Mouse (Mus musculus): ENCODE results near the gene Mri1. TPM values are rescaled to one million over a fixed set of nuclear protein-coding genes. Genes with fewer than 3 reads are reported as not detected.

The Mri1 gene
- polyA plus RNA-seq, 1 experiment: 22.8 TPM

GRCm38 (mm10) chr8:84218143-84218542 is 39.0 kb downstream of the Mri1 start:
- Histone ChIP-seq H3K4me3 (no peak overlapping the region), H3ac (ENCODE audit: control insufficient read depth, insufficient read length) (no peak overlapping the region), H3K79me2 (ENCODE audit: control insufficient read depth, insufficient read depth) (no peaks in the 10 kb centered on the region), H3K36me3 (ENCODE audit: control insufficient read depth, insufficient read depth) (peaks cover 24% of the 10 kb centered on the region), H3K27me3 (ENCODE audit: control insufficient read depth, insufficient read depth, insufficient read length) (no peaks in the 10 kb centered on the region), H3K4me2 (ENCODE audit: low read depth) (no peak overlapping the region)
- no peak for TF ChIP-seq TCF3 (IDR thresholded peaks at IDR 0.05; ENCODE audit: insufficient read length, low read depth)
- TF ChIP-seq REST (IDR thresholded peaks at IDR 0.05; ENCODE audit: insufficient read depth, insufficient read length): no peak
- no peak for TF ChIP-seq POLR2AphosphoS2 (IDR thresholded peaks at IDR 0.05; ENCODE audit: insufficient read length, low read depth)

GRCm38 (mm10) chr8:84217206-84217605 is 39.9 kb downstream of the Mri1 start:
- no peaks in the 10 kb centered on the region for H3K79me2 ChIP-seq (ENCODE audit: control insufficient read depth, insufficient read depth)
- no peak for TF ChIP-seq TCF12 (IDR thresholded peaks at IDR 0.05; ENCODE audit: insufficient read depth, poor library complexity, severe bottlenecking)
- TF ChIP-seq MAX (IDR thresholded peaks at IDR 0.05; ENCODE audit: low read depth): no peak
- no peak for TF ChIP-seq MYOG (IDR thresholded peaks at IDR 0.05; ENCODE audit: control insufficient read depth in 1 of 3, insufficient read depth in 1 of 3, insufficient read length in 2 of 3, low read depth in 2 of 3)
- TF ChIP-seq TCF3 (IDR thresholded peaks at IDR 0.05; ENCODE audit: insufficient read length, low read depth): no peak
- TF ChIP-seq POLR2AphosphoS2 (IDR thresholded peaks at IDR 0.05; ENCODE audit: insufficient read length, low read depth): no peak
- no peak for TF ChIP-seq MYOD1 (IDR thresholded peaks at IDR 0.05; ENCODE audit: control insufficient read depth in 1 of 3, insufficient read length in 2 of 3, low read depth in 2 of 3)
- TF ChIP-seq E2F4 (IDR thresholded peaks at IDR 0.05; ENCODE audit: insufficient read depth): no peak
- no peak for TF ChIP-seq POLR2A (IDR thresholded peaks at IDR 0.05; ENCODE audit: insufficient read length, low read depth)
- no peak for TF ChIP-seq CEBPB (IDR thresholded peaks at IDR 0.05; ENCODE audit: insufficient read depth, poor library complexity, severe bottlenecking)
- TF ChIP-seq USF1 (IDR thresholded peaks at IDR 0.05; ENCODE audit: low read depth): no peak
- TF ChIP-seq REST (IDR thresholded peaks at IDR 0.05; ENCODE audit: insufficient read depth, insufficient read length): no peak
- TF ChIP-seq SRF (IDR thresholded peaks at IDR 0.05; ENCODE audit: control insufficient read depth, insufficient read length, low read depth): no peak
- H3ac ChIP-seq (ENCODE audit: control insufficient read depth, insufficient read length): no peak overlapping the region
- H3K36me3 ChIP-seq (ENCODE audit: control insufficient read depth, insufficient read depth): peaks cover 22% of the 10 kb centered on the region
- H3K27me3 ChIP-seq (ENCODE audit: control insufficient read depth, insufficient read depth, insufficient read length): no peaks in the 10 kb centered on the region
- H3K4me2 ChIP-seq (ENCODE audit: low read depth): no peak overlapping the region
- H3K4me3 ChIP-seq: no peak overlapping the region

GRCm38 (mm10) chr8:84213277-84213676 is 43.8 kb downstream of the Mri1 start:
- Histone ChIP-seq H3K36me3 (ENCODE audit: control insufficient read depth, insufficient read depth) (peaks cover 18% of the 10 kb centered on the region), H3K4me3 (no peak overlapping the region), H3ac (ENCODE audit: control insufficient read depth, insufficient read length) (no peak overlapping the region), H3K27me3 (ENCODE audit: control insufficient read depth, insufficient read depth, insufficient read length) (no peaks in the 10 kb centered on the region), H3K79me2 (ENCODE audit: control insufficient read depth, insufficient read depth) (peaks cover 5% of the 10 kb centered on the region), H3K4me2 (ENCODE audit: low read depth) (no peak overlapping the region)
- no peak for TF ChIP-seq MAX (IDR thresholded peaks at IDR 0.05; ENCODE audit: low read depth)
- no peak for TF ChIP-seq CEBPB (IDR thresholded peaks at IDR 0.05; ENCODE audit: insufficient read depth, poor library complexity, severe bottlenecking)
- TF ChIP-seq TCF12 (IDR thresholded peaks at IDR 0.05; ENCODE audit: insufficient read depth, poor library complexity, severe bottlenecking): no peak
- peak; percentile 37 for TF ChIP-seq POLR2AphosphoS2 (IDR thresholded peaks at IDR 0.05; ENCODE audit: insufficient read length, low read depth)
- TF ChIP-seq MYOG (IDR thresholded peaks at IDR 0.05; ENCODE audit: control insufficient read depth in 1 of 3, insufficient read depth in 1 of 3, insufficient read length in 2 of 3, low read depth in 2 of 3): no peak

GRCm38 (mm10) chr8:84211881-84212563 is 45.1 kb downstream of the Mri1 start:
- no peaks in the 10 kb centered on the region for H3K27me3 ChIP-seq (ENCODE audit: control insufficient read depth, insufficient read depth, insufficient read length)
- peaks cover 19% of the 10 kb centered on the region for H3K36me3 ChIP-seq (ENCODE audit: control insufficient read depth, insufficient read depth)
- H3K4me3 ChIP-seq: no peak overlapping the region
- no peak overlapping the region for H3ac ChIP-seq (ENCODE audit: control insufficient read depth, insufficient read length)
- H3K79me2 ChIP-seq (ENCODE audit: control insufficient read depth, insufficient read depth): peaks cover 15% of the 10 kb centered on the region
- no peak overlapping the region for H3K4me2 ChIP-seq (ENCODE audit: low read depth)
- no peak for TF ChIP-seq CEBPB (IDR thresholded peaks at IDR 0.05; ENCODE audit: insufficient read depth, poor library complexity, severe bottlenecking)
- TF ChIP-seq POLR2AphosphoS2 (IDR thresholded peaks at IDR 0.05; ENCODE audit: insufficient read length, low read depth): peak; percentile 87
- TF ChIP-seq MYOD1 (IDR thresholded peaks at IDR 0.05; ENCODE audit: control insufficient read depth in 1 of 3, insufficient read length in 2 of 3, low read depth in 2 of 3): no peak
- no peak for TF ChIP-seq E2F4 (IDR thresholded peaks at IDR 0.05; ENCODE audit: insufficient read depth)
- TF ChIP-seq POLR2A (IDR thresholded peaks at IDR 0.05; ENCODE audit: insufficient read length, low read depth): peak; percentile 44
- TF ChIP-seq TCF3 (IDR thresholded peaks at IDR 0.05; ENCODE audit: insufficient read length, low read depth): no peak
- TF ChIP-seq SRF (IDR thresholded peaks at IDR 0.05; ENCODE audit: control insufficient read depth, insufficient read length, low read depth): no peak
- no peak for TF ChIP-seq USF1 (IDR thresholded peaks at IDR 0.05; ENCODE audit: low read depth)
- TF ChIP-seq MAX (IDR thresholded peaks at IDR 0.05; ENCODE audit: low read depth): no peak

GRCm38 (mm10) chr8:84211202-84211601 is 45.9 kb downstream of the Mri1 start:
- Histone ChIP-seq H3K4me3 (no peak overlapping the region), H3K79me2 (ENCODE audit: control insufficient read depth, insufficient read depth) (peaks cover 23% of the 10 kb centered on the region), H3K36me3 (ENCODE audit: control insufficient read depth, insufficient read depth) (peaks cover 25% of the 10 kb centered on the region), H3ac (ENCODE audit: control insufficient read depth, insufficient read length) (no peak overlapping the region), H3K4me2 (ENCODE audit: low read depth) (no peak overlapping the region), H3K27me3 (ENCODE audit: control insufficient read depth, insufficient read depth, insufficient read length) (no peaks in the 10 kb centered on the region)
- TF ChIP-seq POLR2AphosphoS2 (IDR thresholded peaks at IDR 0.05; ENCODE audit: insufficient read length, low read depth) (peak; percentile 97), REST (IDR thresholded peaks at IDR 0.05; ENCODE audit: insufficient read depth, insufficient read length) (no peak), POLR2A (IDR thresholded peaks at IDR 0.05; ENCODE audit: insufficient read length, low read depth) (peak; percentile 39)

Measured in myocyte (in vitro differentiated cells).